Mouse (Mus musculus): ENCODE results near the gene Naa11.

DNA sequence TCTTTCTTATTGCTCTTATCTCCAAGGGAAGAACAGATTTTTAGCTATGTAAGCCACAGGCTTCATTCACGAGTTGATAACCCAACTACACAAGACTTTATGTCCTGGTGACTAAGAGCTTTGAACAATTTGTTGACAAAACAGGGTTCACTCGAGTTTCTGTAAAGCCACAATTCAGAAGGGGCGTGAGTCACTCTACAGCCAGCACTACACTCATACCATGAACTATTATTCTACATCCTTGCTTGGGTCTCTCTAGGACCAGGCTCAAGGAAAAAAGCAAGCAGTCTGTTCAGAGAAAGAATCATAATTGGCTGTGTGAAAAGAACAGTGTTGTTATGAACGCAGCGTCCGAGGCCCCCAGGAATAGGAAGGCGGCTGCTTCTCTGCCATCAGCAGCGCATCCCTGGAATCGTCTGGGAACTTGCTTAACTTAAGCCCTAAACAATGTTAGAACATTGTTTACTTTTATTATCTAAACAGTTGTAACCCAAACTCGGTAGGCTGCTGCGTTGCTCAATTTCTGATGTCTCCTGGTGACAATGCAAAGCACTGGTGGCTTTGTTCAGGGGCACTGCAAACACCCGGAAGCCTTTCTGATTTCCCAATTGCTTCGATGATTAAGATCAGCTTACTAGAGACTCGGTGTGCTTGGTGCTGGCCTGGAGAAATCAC, 9.5 kb downstream of the Naa11 start:
- TF ChIP-seq GATA1 (IDR thresholded peaks at IDR 0.05; ENCODE audit: low read length) (no peak), TAL1 (IDR thresholded peaks at IDR 0.05; ENCODE audit: low read length) (no peak)

Data from erythroblast, embryonic 14.5 days (primary cell).